Mouse (Mus musculus) left cerebral cortex, postnatal 4 days (tissue): ENCODE results near the gene Elavl3. TPM values are rescaled to one million over a fixed set of nuclear protein-coding genes. Genes with fewer than 3 reads are reported as not detected.
"Not testable (repeated sequence)": the region's sequence is repeated elsewhere in the genome, so short reads cannot be mapped to it uniquely, and the experiment has no call there.

Source experiments
- DNase-seq: peaks from one replicate; pipeline ENCODE4 v3.0.0-alpha.2; 2022
- intact Hi-C: fragments of 180-260 bp; cut with DNase I; formaldehyde crosslinking; loops from one replicate; pipeline ENCODE4 v1.15.1; 2025
- total RNA-seq, 2 experiments: library from RNA; stranded (reverse); gene quantifications; 2 replicates each; pipeline ENCODE4 v1.2.3; 2021

The Elavl3 gene
- total RNA-seq = 100 to 1,000 TPM; 365 to 366 TPM

DNA sequence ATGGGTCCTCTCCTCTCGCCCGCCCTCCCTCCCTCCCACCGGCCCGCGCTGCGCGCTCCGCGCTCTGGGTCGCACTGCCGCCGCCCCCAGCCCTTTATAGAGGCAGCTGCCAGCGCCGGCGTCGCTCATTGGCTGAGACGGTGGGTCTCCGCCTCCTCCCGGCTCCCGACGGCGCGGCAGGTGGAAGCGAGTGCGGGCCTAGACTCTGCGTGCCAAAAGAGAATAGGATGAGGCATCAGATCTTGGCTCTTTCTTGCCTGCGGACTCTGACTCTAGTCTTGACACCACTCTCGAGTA lies at the start of gene Elavl3:
Gene Elavl3, minus strand, starts transcription at position 66 of the 297 bp plus-strand sequence.
- intact Hi-C loops = no loop called here
- peak; percentile 95 for DNase-seq

DNA sequence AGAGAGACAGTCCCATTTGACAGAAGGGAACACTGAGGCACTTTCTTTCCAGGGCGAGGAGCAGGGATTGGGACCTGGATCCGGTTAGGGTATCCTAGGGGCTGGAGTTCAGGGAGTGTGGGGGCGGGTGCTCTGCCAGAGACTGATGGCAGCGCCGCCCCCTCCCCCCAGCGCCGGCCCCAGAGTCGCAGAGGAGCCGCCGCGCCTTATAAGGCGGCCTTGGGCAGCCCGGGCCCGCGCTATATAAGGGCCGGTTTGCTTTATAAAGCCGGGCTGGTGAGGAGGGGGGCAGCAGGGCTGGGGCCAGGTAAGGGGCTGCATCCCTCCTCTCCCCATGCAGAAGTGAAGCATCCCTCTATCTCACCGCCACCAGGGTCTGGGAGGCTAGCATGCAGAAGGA lies 48.1 kb upstream of the Elavl3 start:
- intact Hi-C loops = no loop called here
- no peak for DNase-seq

DNA sequence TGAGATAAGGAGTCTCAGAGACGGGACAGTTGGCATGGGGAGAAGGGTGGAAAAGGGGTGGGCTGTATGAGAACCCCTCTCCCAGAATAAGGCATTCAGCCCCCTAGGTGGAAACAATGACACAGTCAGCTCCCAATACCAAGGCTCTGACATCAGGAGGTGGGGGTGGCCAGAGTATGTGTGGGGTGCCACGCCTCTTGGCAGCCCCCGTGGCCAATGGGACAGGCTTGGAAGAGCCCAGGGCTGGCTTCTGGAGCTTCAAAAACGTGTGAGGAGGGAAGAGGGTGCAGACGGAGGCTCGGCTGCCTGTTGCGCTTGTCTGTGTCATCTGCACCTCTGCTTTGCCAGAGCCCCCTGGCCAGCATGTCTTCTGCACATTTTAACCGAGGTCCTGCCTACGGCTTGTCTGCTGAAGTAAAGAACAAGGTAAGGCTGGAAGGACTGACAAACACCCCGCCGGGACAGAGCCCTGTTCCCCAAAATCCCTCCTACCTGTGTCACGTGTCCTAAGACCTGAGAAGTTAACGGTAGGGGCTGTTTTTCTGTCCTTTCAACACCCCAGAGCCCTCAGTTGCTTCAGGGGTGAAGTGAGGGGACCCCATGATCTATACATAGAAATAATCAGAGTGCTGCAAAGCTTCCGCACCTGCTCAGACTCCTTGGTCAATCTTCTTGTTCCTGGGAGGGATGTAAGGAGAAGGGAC lies 47.3 kb upstream of the Elavl3 start, which contains the start of gene Cnn1:
Gene Cnn1, plus strand, starts transcription at position 224 of the 704 bp plus-strand sequence.
- peak; percentile 25 for DNase-seq
- intact Hi-C loops = no loop called here

DNA sequence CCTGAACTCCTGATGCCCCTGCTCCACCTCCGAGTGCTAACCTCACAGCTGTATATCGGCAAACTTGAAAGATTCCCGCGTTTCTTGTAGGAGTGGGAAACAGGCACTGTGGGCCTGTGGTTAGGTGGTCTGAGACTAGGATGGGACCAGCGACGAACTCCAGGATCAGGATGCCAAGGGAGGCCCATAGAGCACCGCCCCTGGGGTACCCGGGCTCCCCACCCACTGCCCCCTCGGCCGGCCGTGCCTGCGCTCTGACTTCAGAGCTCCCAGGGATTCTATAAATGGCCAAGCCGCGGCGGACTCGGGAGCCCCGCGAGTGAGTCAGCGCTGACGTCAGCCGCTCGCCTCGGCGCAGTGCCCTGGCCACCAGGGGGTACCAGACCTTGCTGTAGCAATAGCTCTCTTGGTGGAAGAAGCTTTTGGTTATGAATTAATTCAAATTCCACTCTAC lies 44.1 kb upstream of the Elavl3 start:
- peak; percentile 78 for DNase-seq
- intact Hi-C loops = no loop called here

DNA sequence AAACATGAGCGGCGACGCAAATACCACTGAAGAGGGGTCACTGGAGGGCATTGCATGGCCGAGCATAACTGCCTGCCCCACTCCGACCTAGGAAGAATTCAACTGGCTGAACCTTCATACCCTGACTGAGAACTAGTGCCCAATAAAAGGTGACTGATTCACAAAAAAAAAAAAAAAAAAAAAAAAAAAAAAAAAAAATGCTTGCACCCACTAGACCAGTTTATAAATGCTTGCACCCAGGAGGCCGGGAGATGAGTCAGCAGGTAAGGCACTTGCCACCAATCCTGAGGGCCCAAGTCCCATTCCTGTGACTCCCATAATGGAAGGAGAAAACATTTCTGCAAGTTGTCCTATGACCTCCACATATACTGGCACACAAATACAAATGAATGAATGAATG lies 40.9 kb upstream of the Elavl3 start:
- intact Hi-C loops = no loop called here
- no peak for DNase-seq

DNA sequence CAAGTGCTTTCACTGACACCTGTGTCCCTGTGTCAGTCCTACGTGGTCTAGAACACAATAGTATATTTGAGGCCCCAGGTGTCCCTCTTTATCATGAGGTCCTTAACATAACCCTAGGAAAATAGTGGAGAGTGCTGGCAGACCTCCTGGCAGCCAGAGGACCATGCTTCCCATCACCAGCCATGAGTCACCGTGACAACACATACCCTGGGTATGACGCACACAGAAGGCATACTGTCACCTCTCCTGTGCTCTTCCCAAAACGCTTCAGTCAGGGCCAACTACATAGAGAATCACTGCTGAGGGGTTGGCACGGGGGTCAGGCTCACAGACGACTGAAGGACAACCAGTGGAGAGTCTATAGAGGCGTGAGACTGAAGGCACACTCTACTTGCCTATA lies 38.2 kb upstream of the Elavl3 start:
- intact Hi-C loops = no loop called here
- DNase-seq = no peak

DNA sequence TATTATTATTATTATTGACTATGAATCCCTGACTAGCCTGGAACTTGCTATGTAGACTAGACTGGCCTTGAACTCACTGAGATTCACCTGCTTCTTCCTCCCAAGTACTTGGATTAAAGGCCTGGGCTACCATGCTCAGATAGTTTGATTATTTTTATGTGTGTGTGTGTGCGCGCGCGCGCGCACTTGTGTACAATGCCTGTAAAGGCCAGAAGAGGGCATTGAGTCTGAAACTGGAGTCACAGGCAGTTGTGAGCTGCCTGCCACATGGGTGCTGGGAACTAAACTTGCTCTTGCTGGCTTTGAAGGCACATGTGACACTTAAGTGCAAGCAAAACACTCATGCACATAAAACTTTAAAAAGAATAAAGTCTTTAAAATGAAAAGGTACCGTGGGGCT lies 37.5 kb upstream of the Elavl3 start:
- DNase-seq = no peak
- intact Hi-C loops = no loop called here

DNA sequence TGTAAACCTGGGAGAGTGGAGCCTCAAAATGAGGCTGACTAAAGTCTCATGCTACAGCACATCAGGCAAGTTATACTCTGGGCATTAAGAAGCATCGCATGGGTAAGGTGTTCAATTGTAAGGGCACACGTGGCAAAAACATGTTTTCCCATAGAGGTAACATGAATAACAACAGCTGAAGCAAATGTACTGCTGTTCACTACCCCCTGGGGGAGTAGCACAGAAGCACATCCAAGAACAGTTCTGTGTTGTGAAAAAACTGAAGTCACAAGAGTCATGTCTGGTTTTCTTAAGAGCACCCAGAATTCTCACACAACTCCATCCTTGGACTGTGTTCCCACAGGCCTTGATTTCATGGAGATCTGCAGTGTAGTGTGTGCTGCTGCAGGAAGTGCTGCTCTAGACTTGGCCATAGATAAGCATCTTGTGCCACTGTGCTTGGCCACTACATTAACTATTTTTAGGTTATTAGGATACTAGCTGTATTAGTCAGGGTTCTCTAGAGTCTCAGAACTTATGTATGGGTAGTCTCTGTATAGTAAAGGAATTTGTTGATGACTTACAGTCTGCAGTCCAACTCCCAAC lies 35.3 kb upstream of the Elavl3 start:
- DNase-seq = no peak
- intact Hi-C loops = no loop called here

DNA sequence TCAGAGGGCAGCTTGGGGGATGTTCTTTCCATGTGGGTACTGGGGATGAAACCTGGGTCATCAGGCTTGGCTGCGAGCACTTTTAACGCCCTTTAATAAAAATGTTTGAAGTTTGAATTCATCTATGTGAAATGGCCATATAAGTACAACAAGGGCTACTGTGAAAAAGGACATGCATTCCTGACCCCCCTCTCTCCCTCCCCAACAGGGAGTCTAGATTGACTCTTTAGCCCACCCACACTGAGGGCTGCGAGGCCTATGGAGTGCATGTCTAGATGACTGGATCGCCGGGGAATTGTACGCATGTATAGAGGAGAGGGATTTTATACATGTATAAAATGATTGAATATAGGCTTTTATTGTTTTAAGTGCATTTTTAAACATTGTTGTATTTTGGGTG lies 34.2 kb upstream of the Elavl3 start:
- intact Hi-C loops = no loop called here
- no peak for DNase-seq

DNA sequence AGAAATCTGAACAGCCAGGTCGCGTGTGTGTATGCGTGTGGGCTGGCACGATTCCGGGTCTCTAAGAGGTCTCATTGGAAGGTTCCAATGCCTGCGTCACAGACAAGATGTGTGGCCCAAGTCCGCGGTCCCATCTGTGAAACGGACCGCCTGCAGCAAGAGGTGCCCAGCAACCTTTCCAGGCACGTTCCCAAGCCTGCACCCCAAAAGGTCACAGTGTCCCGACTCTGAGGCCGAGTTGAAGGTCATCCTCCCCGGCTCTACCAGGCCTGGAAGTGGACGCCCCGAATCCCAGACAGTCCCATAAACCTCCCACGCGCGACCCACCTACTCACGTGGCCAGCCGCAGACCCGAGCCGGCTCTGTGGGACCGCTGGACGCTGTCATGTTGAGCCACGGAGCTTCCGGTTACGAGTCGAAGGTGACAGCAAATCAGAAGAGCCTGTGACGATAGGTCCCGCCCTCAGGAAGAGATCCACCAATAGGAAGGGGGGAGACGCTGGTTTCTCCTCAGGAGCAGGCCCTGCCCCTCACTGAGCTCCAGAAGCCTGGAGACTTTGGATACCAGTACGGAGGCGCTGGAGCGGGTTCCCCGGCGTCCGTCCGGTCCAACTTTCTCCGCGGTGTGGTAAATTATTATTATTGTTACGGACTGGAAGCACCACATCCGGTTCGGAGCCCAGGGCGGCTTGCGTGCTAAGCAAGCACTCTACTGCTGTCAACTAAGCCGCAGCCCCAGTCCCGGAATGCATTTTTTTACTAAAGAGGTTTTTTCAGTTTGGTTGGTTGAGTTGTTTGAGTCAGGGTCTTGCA lies 33.4 kb upstream of the Elavl3 start, which contains the start of gene Ecsit:
Gene Ecsit, minus strand, starts transcription at position 417 of the 813 bp plus-strand sequence.
- DNase-seq = peak; percentile 93
- intact Hi-C loops = no loop called here

DNA sequence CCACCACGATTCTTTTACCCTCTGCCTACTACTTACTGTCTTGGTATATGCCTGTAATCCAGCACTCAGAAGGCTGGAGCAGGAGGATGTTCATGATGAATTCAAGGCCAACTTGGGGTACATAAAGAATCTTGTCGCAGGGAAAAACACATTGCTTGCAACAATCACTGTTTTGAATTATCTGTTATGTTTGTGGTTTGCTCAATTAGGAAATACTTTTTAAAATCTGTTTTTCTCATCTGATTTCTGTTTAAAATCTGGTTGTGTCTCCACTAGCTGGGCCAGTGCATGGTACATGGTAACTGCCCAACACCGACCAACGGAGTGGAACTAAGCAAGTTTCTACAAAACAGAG lies 32.8 kb upstream of the Elavl3 start:
- DNase-seq = no peak
- intact Hi-C loops = no loop called here

DNA sequence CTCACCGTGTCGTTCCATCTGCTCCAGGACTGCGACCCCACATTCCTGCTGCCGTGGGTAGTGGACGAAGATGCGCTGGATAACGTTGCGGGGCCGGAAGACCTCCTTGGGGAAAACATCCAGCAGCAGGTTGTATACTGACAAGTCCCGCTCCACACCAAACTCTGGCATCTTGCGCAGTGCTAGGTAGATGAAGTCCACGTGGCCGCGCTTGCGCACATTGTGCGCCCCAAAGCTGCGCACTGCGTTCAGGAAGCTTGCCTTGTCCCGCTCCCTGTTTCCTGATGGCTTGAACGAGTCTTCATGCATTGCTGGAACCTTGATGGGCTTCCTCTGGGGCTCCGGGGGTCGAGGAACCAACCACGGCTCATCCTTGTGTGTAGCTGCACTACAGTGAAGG lies 24.4 kb upstream of the Elavl3 start:
- no peak for DNase-seq
- intact Hi-C loops = no loop called here

DNA sequence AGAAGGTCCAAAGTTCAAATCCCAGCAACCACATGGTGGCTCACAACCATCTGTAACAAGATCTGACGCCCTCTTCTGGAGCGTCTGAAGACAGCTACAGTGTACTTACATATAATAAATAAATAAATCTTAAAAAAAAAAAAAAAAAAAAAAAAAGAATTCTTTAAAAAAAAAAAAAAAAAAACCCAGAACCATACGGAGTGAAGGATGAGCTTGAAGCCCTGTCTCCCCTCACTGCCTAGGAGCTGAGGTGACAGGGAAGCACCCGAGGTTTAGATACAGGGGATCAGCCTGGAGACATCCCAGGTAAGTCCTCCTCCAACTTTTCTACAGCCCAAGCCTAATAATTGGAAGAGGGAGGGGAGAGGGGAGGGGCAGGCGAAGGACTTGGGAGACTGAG lies 24.0 kb upstream of the Elavl3 start:
- intact Hi-C loops, DNase-seq: not testable (repeated sequence)

DNA sequence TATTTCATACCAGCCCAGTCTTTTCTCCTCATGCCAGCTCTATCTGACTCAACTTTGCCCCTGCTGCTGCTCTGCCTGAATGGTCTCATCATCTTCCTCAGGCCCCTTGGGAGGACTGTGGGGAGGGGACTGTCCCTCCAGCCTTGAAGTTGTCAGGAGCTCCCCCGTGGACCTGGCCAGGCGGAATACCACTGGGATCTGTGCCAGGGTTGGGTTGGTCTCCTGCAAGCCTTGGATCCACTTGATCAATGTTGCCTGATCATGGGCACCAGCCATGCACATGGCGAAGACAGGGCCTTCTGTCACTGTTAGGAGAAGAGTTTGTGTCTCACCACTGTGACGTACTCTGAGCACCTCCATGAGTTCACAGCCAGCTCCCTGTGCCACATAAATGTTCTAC lies 20.5 kb upstream of the Elavl3 start:
- no peak for DNase-seq
- intact Hi-C loops = no loop called here

DNA sequence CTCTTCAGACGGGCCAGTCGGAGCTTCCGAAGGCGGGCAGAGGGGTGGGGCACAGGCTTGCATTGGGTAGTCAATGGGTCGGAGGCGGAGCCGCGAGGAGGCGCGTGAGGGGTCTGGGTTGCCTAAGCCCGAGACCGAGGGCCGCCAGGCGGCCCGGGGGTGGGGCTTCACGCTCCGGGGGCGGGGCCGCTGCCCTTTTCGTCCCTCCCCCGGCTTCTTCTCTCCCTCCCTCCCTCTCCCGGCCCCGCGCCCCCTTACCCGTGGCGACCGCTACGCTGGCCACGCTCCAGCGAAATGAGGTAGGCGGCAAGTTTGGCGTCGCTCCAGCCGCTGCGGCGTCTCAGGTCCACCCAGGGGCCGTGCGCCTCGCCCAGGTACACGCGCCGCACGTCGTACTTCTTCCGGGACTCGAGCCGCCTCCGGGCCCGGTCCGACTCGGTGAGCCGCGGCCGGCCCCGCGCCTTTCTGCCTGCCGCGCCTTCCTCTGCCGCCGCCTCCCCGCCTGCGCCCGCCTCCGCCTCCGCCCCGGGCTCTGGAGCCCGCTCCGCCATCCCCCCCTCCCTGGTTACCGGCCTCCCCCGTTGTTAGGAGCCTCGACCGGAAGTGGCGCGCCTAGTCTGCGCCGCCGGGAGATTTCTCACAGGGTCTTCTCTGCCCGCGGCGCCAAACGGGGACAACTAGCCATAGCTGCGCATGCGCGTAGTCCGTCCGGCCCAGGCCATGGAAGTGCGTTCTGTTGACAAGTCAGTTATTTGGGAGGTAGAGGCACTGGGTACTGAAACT lies 19.2 kb upstream of the Elavl3 start, which contains the start of the genes Gm49318 and Zfp653:
Gene Gm49318, minus strand, starts transcription at position 469 of the 783 bp plus-strand sequence.
Gene Zfp653, minus strand, starts transcription at position 586 of the 783 bp plus-strand sequence.
- intact Hi-C loops = no loop called here
- peak; percentile 99 for DNase-seq

DNA sequence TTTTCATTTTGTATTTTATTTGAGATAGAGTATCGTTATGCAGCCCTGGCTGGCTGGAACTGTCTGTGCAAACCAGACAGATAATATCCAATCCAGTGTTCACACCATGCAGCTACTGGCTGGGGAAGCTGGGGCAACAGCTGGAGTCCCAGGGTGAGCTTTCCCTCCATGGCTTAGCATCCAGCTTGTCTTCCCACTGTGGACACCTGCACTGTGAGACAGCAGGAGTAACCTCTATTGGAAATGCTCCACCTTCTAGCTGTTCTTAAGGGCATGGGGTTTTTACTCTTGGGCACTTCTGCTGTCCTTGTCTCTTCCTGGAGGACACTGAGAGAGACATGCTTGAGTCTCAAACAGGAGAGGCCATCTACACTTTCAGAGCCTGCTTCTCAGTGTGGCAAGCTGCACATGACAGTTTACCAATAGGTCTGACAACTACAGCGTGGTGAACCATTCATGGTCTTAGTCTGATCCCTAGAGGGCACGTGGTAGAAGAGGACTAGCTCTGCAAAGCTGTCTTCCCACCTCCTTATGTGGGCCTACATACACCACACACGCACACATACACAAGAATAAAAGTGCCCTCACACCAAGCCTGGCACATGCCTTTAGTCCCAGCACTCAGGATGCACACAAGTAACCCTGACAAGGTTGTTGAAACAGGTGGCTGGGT lies 18.2 kb upstream of the Elavl3 start:
- DNase-seq = no peak

DNA sequence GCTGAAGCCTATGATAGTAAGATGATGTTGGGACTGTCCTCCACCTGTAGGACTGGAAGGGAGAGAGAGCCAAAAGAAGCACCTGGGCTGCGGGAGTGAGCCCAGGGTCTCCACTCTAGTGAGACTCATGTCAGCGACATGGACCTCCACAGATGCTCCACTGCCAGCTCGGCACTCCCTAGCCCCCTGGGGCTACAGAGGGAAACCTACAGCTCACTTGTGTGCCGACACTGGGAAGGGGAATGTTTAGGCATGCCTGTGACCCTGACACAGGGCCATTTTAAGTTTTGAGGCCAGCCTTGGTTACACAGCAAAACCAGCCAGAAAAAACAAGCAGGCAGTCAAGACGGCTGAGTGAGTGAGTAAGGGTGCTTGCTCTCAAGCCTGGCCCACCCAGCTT lies 15.4 kb upstream of the Elavl3 start:
- intact Hi-C loops = no loop called here
- DNase-seq = no peak

More for the DNA sequence above, 18.2 kb upstream of the Elavl3 start:
- intact Hi-C loops = no loop called here

DNA sequence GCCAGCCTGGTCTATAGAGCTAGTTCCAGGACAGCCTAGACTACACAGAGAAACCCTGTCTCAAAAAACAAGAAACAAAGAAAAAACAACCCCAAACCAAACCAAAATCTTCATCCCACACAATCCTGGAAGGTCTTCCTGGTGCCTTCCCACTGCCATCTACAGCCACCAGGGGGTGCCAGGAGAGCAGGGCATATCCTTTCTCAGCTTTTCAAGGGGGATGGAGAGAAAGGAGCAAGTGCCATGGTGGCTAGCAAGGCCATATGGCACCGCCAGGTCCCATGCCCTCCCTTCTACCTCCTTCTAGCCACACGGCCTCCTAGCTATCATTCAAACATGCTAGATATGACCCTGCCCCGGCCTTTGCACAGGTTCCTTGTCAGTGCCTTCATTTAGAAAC lies 14.6 kb upstream of the Elavl3 start:
- peak; percentile 69 for DNase-seq
- intact Hi-C loops = no loop called here

DNA sequence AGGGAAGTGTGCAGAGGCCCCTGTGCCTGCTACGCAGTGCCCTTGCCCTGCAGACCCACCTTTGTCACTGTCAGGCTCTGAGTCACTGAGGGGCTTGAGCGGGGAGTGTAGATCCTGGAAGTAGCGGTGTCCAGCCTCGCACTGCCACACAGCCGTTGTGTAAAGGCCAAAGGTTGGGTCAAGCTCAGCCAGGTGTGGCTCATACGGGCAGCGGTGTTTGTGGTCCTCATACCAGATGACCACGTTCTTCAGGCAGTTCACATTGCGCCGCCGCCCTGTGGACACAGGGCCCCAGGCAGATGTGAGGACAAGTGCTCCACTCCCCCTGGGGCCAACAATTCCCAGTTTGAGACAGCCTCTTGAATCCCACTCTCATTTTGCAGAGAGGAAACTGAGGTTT lies 13.8 kb upstream of the Elavl3 start:
- intact Hi-C loops = no loop called here
- DNase-seq = no peak

DNA sequence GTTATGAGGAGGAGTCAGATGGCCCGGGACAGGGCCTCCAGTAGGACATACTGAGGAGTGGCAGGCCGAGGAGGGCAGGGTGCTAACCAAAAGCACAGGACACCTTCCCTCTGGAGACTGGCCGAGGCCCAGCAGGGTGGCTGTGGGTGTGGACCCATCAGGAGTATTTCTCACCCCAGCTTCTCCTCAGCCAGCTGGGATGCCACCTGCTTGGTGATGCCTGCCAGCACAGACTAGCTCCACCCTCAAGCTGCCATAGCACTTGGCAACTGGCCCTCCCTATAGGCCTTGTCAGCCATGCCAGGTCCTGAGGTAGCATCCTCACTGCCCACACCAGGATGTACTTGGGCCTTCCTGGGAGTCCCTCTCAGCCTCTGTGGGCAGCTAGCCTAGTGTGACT lies 12.5 kb upstream of the Elavl3 start:
- intact Hi-C loops = no loop called here
- peak; percentile 78 for DNase-seq
